Mouse (Mus musculus) CH12.LX (cell line): ENCODE results near the gene Syn3. TPM values are rescaled to one million over a fixed set of nuclear protein-coding genes. Genes with fewer than 3 reads are reported as not detected.
"Not testable (repeated sequence)": the region's sequence is repeated elsewhere in the genome, so short reads cannot be mapped to it uniquely, and the experiment has no call there.

ENCODE experiments used
- DNase-seq: peaks from one replicate; pipeline ENCODE4 v3.0.0-alpha.2; 2013; ENCODE audit errors: extremely low read depth
- H3K27ac ChIP-seq: 2 replicates; pipeline ENCODE4 v1.5.1; 2012; ENCODE audit warnings: low read depth, mild to moderate bottlenecking, control low read depth, moderate library complexity; ENCODE audit not compliant: insufficient read depth
- H3K27me3 ChIP-seq: replicated peaks from 2 replicates; pipeline ENCODE3; 2012; ENCODE audit warnings: inconsistent platforms
- H3K36me3 ChIP-seq, 2 experiments: replicated peaks in 1 of 2; 2 replicates each; pipeline versions ENCODE3 to v1.6.1; 2012; ENCODE audit warnings: inconsistent platforms in 1 of 2, low read length in 1 of 2, mild to moderate bottlenecking in 1 of 2, mixed read lengths in 1 of 2, moderate library complexity in 1 of 2; ENCODE audit not compliant: control insufficient read depth in 1 of 2, insufficient read depth in 1 of 2
- H3K4me1 ChIP-seq, 2 experiments: 2 replicates each; pipeline ENCODE4 v1.6.1; 2012; ENCODE audit warnings: inconsistent platforms in 1 of 2, moderate library complexity in 1 of 2; ENCODE audit not compliant: insufficient read depth in 2 of 2, control insufficient read depth in 1 of 2
- H3K4me2 ChIP-seq: 2 replicates; pipeline ENCODE4 v1.6.1; 2012; ENCODE audit warnings: low read depth, mild to moderate bottlenecking, control low read depth; ENCODE audit not compliant: poor library complexity, insufficient read depth, severe bottlenecking
- H3K4me3 ChIP-seq, 3 experiments: fragments of 150-350 bp in 1 of 3; sonication (generic) in 1 of 3; replicated peaks in 1 of 3; 2 replicates each; pipeline versions ENCODE3 to v1.5.1; 2011 to 2012; ENCODE audit warnings: low read depth in 2 of 3, low read length in 2 of 3, mild to moderate bottlenecking in 2 of 3, moderate library complexity in 2 of 3, control low read depth in 1 of 3, improper control_type of control experiment in 1 of 3, inconsistent platforms in 1 of 3, mixed read lengths in 1 of 3; ENCODE audit not compliant: poor library complexity in 1 of 3
- H3K79me2 ChIP-seq: replicated peaks from 2 replicates; pipeline ENCODE4 v1.6.1; 2012; ENCODE audit warnings: mild to moderate bottlenecking, moderate library complexity; ENCODE audit not compliant: control insufficient read depth, poor library complexity, insufficient read depth, severe bottlenecking; ENCODE audit errors: extremely low read depth
- H3K9ac ChIP-seq: 2 replicates; pipeline ENCODE4 v1.6.1; 2012; ENCODE audit warnings: low read depth, mild to moderate bottlenecking, control low read depth, moderate library complexity; ENCODE audit not compliant: insufficient read depth
- H3K9me3 ChIP-seq: replicated peaks from 2 replicates; pipeline ENCODE3; 2012; ENCODE audit warnings: low read length, inconsistent platforms, mixed read lengths
- CHD2 ChIP-seq: IDR thresholded peaks from 2 replicates; pipeline ENCODE4 v1.6.1; 2011; ENCODE audit warnings: low read length, improper control_type of control experiment
- ELF1 ChIP-seq: IDR thresholded peaks from 2 replicates; pipeline ENCODE4 v1.6.1; 2014; ENCODE audit warnings: low read depth, mild to moderate bottlenecking, inconsistent platforms, low read length, improper control_type of control experiment
- EP300 ChIP-seq: IDR thresholded peaks from 2 replicates; pipeline ENCODE4 v1.6.1; 2011; ENCODE audit warnings: low read length, improper control_type of control experiment
- ETS1 ChIP-seq: conservative IDR thresholded peaks from 2 replicates; pipeline ENCODE4 v1.6.1; 2012; ENCODE audit warnings: low read depth, mild to moderate bottlenecking, inconsistent platforms, low read length, improper control_type of control experiment, moderate library complexity
- GABPA ChIP-seq: IDR thresholded peaks from 2 replicates; pipeline ENCODE4 v1.6.1; 2012; ENCODE audit warnings: low read depth, low read length, improper control_type of control experiment, inconsistent platforms; ENCODE audit not compliant: insufficient replicate concordance
- HCFC1 ChIP-seq: IDR thresholded peaks from 2 replicates; pipeline ENCODE4 v1.6.1; 2012; ENCODE audit warnings: low read depth, mild to moderate bottlenecking, inconsistent platforms, low read length, improper control_type of control experiment
- IRF4 ChIP-seq: IDR thresholded peaks from 2 replicates; pipeline ENCODE4 v1.6.1; 2014; ENCODE audit warnings: low read depth, mild to moderate bottlenecking, inconsistent platforms, low read length, improper control_type of control experiment
- JUN ChIP-seq: IDR thresholded peaks from 2 replicates; pipeline ENCODE4 v1.6.1; 2011; ENCODE audit warnings: low read depth, mild to moderate bottlenecking, low read length, improper control_type of control experiment, moderate library complexity; ENCODE audit not compliant: insufficient read depth
- KAT2A ChIP-seq: IDR thresholded peaks from 2 replicates; pipeline ENCODE4 v1.6.1; 2012; ENCODE audit warnings: low read length, improper control_type of control experiment, inconsistent platforms; ENCODE audit not compliant: insufficient replicate concordance
- MAFK ChIP-seq: IDR thresholded peaks from 2 replicates; pipeline ENCODE4 v1.6.1; 2011; ENCODE audit warnings: low read length, improper control_type of control experiment; ENCODE audit not compliant: insufficient replicate concordance
- MAX ChIP-seq: IDR thresholded peaks from 2 replicates; pipeline ENCODE4 v1.6.1; 2011; ENCODE audit warnings: low read length, improper control_type of control experiment
- NELFE ChIP-seq: IDR thresholded peaks from 2 replicates; pipeline ENCODE4 v1.6.1; 2011; ENCODE audit warnings: low read depth, low read length, improper control_type of control experiment
- PAX5 ChIP-seq: IDR thresholded peaks from 2 replicates; pipeline ENCODE4 v1.6.1; 2012; ENCODE audit warnings: low read length, inconsistent platforms, mixed read lengths
- POLR2A ChIP-seq: IDR thresholded peaks from 2 replicates; pipeline ENCODE4 v1.6.1; 2011; ENCODE audit warnings: low read depth, mild to moderate bottlenecking, improper control_type of control experiment, low read length
- RCOR1 ChIP-seq: conservative IDR thresholded peaks from 2 replicates; pipeline ENCODE4 v1.6.1; 2012; ENCODE audit warnings: low read depth, mild to moderate bottlenecking, inconsistent platforms, low read length, improper control_type of control experiment
- SMC3 ChIP-seq: IDR thresholded peaks from 2 replicates; pipeline ENCODE4 v1.6.1; 2011; ENCODE audit warnings: low read depth, low read length, improper control_type of control experiment
- TBP ChIP-seq: conservative IDR thresholded peaks from 2 replicates; pipeline ENCODE4 v1.6.1; 2011; ENCODE audit warnings: low read depth, low read length, improper control_type of control experiment
- TCF12 ChIP-seq: IDR thresholded peaks from 2 replicates; pipeline ENCODE4 v1.6.1; 2014; ENCODE audit warnings: low read depth, mild to moderate bottlenecking, inconsistent platforms, low read length, improper control_type of control experiment
- UBTF ChIP-seq: IDR thresholded peaks from 2 replicates; pipeline ENCODE4 v1.6.1; 2012; ENCODE audit warnings: low read depth, mild to moderate bottlenecking, inconsistent platforms, low read length, improper control_type of control experiment, moderate library complexity
- USF1 ChIP-seq: IDR thresholded peaks from 2 replicates; pipeline ENCODE4 v1.6.1; 2014; ENCODE audit warnings: low read depth, mild to moderate bottlenecking, inconsistent platforms, low read length, improper control_type of control experiment
- ZC3H11A ChIP-seq: IDR thresholded peaks from 2 replicates; pipeline ENCODE4 v1.6.1; 2012; ENCODE audit warnings: low read depth, mild to moderate bottlenecking, inconsistent platforms, low read length, improper control_type of control experiment
- ZMIZ1 ChIP-seq: IDR thresholded peaks from 2 replicates; pipeline ENCODE4 v1.6.1; 2012; ENCODE audit warnings: low read depth, mild to moderate bottlenecking, inconsistent platforms, low read length, improper control_type of control experiment
- dilution Hi-C: fragments of 300-500 bp; cut with MboI; formaldehyde crosslinking; loops from 2 replicates; pipeline ENCODE4 v1.14.3; 2020; ENCODE audit warnings: low sequenced_read_pairs; ENCODE audit not compliant: extremely low pct_unique_long_range_greater_than_20kb, extremely low pct_ligation_motif_present
- in situ Hi-C: fragments of 300-500 bp; cut with MboI; formaldehyde crosslinking; loops from 3 replicates; pipeline ENCODE4 v1.14.3; 2019; ENCODE audit warnings: low sequenced_read_pairs, low pct_ligation_motif_present, low pct_unique_long_range_greater_than_20kb, mixed read lengths
- polyA plus RNA-seq: library from polyadenylated mRNA; unstranded; fragments of >175 nt; gene quantifications from 2 replicates; pipeline ENCODE4 v1.2.1, GENCODE M21; 2012; ENCODE audit warnings: low read depth; ENCODE audit not compliant: insufficient read length
- total RNA-seq, 2 experiments: library from RNA; depleted of rRNA; stranded (reverse); fragments of 300-350 nt in 1 of 2; fragments of >200 nt in 1 of 2; gene quantifications; 2 replicates each; pipeline ENCODE4 v1.2.3; 2012 to 2014

Gene Syn3
- total and polyA plus RNA-seq, 3 experiments = 2.8 to 8.9 (median 5.6) TPM

DNA sequence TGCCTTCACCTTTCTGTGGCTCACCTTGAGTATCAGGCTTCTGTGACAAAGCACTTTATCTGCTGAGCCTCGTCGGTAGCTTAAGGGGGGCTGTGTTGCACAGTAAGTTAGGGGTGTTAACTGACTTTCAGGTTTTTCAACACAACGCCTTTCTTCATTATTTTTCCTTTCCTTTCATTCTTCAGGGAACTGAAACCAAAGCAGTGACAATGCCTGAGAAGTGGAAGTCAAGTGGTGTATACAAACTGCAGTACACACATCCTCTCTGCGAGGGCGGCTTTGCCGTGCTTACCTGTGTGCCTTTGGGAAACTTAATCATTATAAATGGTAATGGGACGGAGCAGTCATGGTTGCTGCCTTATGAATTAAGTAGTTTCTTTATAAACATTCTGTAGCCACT is 468.0 kb downstream of the Syn3 start:
- Histone ChIP-seq H3K36me3 (peaks cover 28 to 80% of the 10 kb centered on the region in 2 experiments), H3K4me2 (no peak overlapping the region), H3K4me3 (no peak overlapping the region), H3K79me2 (0 out of 2 replicates have a peak, but pooled peaks cover 3% of the 10 kb centered on the region), H3K4me1 (peaks cover 0 to 4% of the 10 kb centered on the region in 2 experiments; a peak in 1 of 4 replicates), H3K27me3 (no peaks in the 10 kb centered on the region), H3K9me3 (no peaks in the 10 kb centered on the region), H3K9ac (no peak overlapping the region), H3K27ac (no peak overlapping the region)
- in situ Hi-C loops (no loop called here), dilution Hi-C loops (no loop called here)
- TF ChIP-seq PAX5 = no peak
- TF ChIP-seq EP300 = no peak
- no peak for TF ChIP-seq JUN
- no peak for TF ChIP-seq IRF4
- TF ChIP-seq ZMIZ1 = no peak
- TF ChIP-seq ELF1 = no peak
- no peak for DNase-seq

DNA sequence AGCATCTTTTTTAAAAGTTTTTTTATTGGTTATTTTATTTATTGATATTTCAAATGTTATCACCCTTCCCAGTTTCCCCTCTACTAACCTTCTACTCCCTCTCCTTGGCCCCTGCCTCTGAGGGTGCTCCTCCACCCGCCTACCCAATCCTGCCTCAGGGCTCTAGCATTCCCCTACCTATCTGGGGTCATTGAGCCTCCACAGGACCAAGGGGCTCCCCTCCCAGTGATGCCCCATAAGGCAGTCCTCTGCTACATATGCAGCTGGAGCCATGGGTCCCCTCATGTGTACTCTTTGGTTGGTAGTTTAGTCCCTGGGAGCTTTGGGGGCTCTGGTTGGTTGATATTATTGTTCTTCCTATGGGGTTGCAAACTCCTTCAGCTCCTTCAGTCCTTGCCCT is 471.9 kb downstream of the Syn3 start:
- Histone ChIP-seq H3K4me1 (peaks cover 0 to 18% of the 10 kb centered on the region in 2 experiments; a peak in 2 of 4 replicates), H3K36me3 (peaks cover 12 to 61% of the 10 kb centered on the region in 2 experiments)
- H3K4me3 ChIP-seq, dilution Hi-C loops, H3K27ac ChIP-seq, H3K79me2 ChIP-seq, in situ Hi-C loops, H3K27me3 ChIP-seq, H3K9me3 ChIP-seq, H3K9ac ChIP-seq, DNase-seq, H3K4me2 ChIP-seq: not testable (repeated sequence)

GRCm38 (mm10) chr10:86026354-86026753 is 472.3 kb downstream of the Syn3 start:
- Histone ChIP-seq H3K4me2 (no peak overlapping the region), H3K9ac (no peak overlapping the region), H3K27ac (no peak overlapping the region), H3K79me2 (peaks cover 4% of the 10 kb centered on the region; the same call in 1 of the 2 replicates), H3K36me3 (peaks cover 12 to 57% of the 10 kb centered on the region in 2 experiments), H3K4me1 (peaks cover 0 to 20% of the 10 kb centered on the region in 2 experiments; a peak in 2 of 4 replicates)
- dilution Hi-C loops = no loop called here
- TF ChIP-seq USF1 (no peak), TBP (no peak), RCOR1 (no peak), KAT2A (no peak), NELFE (no peak), CHD2 (no peak), UBTF (no peak), TCF12 (no peak), POLR2A (no peak), MAX (no peak), ELF1 (no peak), JUN (no peak), ETS1 (no peak), ZC3H11A (no peak), HCFC1 (no peak), SMC3 (no peak), MAFK (no peak), GABPA (no peak)
- TF ChIP-seq, all 38 proteins: peak for 0
- Histone ChIP-seq H3K27me3 (no peaks in the 10 kb centered on the region), H3K4me3 (no peak overlapping the region), H3K9me3 (no peaks in the 10 kb centered on the region)
- DNase-seq = no peak
- in situ Hi-C loops = no loop called here
